Mouse (Mus musculus) megakaryocyte, embryonic 14.5 days (primary cell): ENCODE data around the gene Zfp750.

ENCODE experiments used
- FLI1 ChIP-seq: IDR thresholded peaks from 2 replicates; pipeline ENCODE4 v1.6.1; 2012; ENCODE audit warnings: low read length, inconsistent platforms, mixed read lengths
- GATA1 ChIP-seq: IDR thresholded peaks from 3 replicates; pipeline ENCODE4 v1.6.1; 2012; ENCODE audit warnings: mixed read lengths, low read length, inconsistent platforms, borderline replicate concordance

DNA sequence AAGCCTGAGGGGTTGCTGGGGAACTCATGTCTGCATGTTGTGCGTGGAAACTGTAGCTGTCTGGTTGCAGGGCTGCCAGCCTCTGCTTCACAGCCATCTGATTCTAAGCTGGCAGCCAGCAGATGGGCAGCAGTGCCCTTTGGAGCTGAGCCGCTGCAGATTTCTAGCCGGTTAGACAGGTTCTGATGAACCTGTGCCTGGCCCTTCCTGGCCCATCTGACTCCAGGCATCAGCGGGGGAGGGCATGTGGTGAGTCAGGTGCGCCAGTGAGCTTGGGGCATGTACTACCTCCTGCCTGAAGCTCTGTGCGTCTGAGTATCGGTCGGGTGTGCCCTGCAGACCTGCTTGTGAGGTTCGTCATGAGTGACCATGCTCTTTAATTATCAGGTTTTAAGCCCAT is 24.8 kb upstream of the Zfp750 start:
- TF ChIP-seq GATA1 (no peak), FLI1 (no peak)
